Mouse (Mus musculus) lung, postnatal 0 days (tissue): Measurements from ENCODE around the gene Vhl.

Source experiments
- CTCF ChIP-seq: IDR thresholded peaks from 2 replicates; pipeline ENCODE4 v1.5.1; 2016; ENCODE audit warnings: antibody characterized with exemption, mild to moderate bottlenecking
- EP300 ChIP-seq: IDR thresholded peaks from 2 replicates; pipeline ENCODE4 v1.6.1; 2016; ENCODE audit warnings: antibody characterized with exemption, mild to moderate bottlenecking, control low read depth

- TF ChIP-seq CTCF = no peak
- TF ChIP-seq EP300 = no peak
These were observed 8.3 kb upstream of the Vhl start for GRCm38 (mm10) chr6:113615489-113615888.
